Mouse (Mus musculus) kidney, embryonic 14.5 days (tissue): ENCODE data around the gene Il20rb. TPM values are rescaled to one million over a fixed set of nuclear protein-coding genes. Genes with fewer than 3 reads are reported as not detected.

Source experiments
- ATAC-seq: fragments of 200-750 bp; cut with Nextera tagmentation; 2 replicates; pipeline ENCODE4 v1.8.0; 2017; ENCODE audit warnings: moderate number of reproducible peaks, mild to moderate bottlenecking, moderate TSS enrichment, moderate library complexity; ENCODE audit not compliant: low FRiP score, low TSS enrichment
- H3K27ac ChIP-seq: fragments of 300-500 bp; sonication (generic); 2 replicates; pipeline ENCODE4 v1.5.1; 2014; ENCODE audit warnings: low read depth, mild to moderate bottlenecking, low read length, moderate library complexity, mixed read lengths
- H3K27me3 ChIP-seq: fragments of 300-500 bp; sonication (generic); 2 replicates; pipeline ENCODE4 v1.6.1; 2014; ENCODE audit warnings: mild to moderate bottlenecking, low read length; ENCODE audit not compliant: control insufficient read depth, insufficient read depth
- H3K36me3 ChIP-seq: fragments of 300-500 bp; sonication (generic); 2 replicates; pipeline ENCODE4 v1.6.1; 2014; ENCODE audit warnings: low read length, mixed read lengths; ENCODE audit not compliant: control insufficient read depth, insufficient read depth
- H3K4me1 ChIP-seq: fragments of 300-500 bp; sonication (generic); 2 replicates; pipeline ENCODE4 v1.6.1; 2014; ENCODE audit warnings: low read length, mixed read lengths; ENCODE audit not compliant: control insufficient read depth, insufficient read depth
- H3K4me2 ChIP-seq: fragments of 300-500 bp; sonication (generic); replicated peaks from 2 replicates; pipeline ENCODE4 v1.6.1; 2014; ENCODE audit warnings: low read depth, mild to moderate bottlenecking, low read length
- H3K4me3 ChIP-seq: fragments of 300-500 bp; sonication (generic); 2 replicates; pipeline ENCODE4 v1.5.1; 2014; ENCODE audit warnings: mild to moderate bottlenecking, low read length
- H3K9ac ChIP-seq: fragments of 300-500 bp; sonication (generic); 2 replicates; pipeline ENCODE4 v1.6.1; 2014; ENCODE audit warnings: low read depth, mild to moderate bottlenecking, low read length, moderate library complexity
- H3K9me3 ChIP-seq: fragments of 300-500 bp; sonication (generic); 2 replicates; pipeline ENCODE4 v1.6.1; 2016; ENCODE audit warnings: low read length; ENCODE audit not compliant: control insufficient read depth
- WGBS: fragments of 180-500 bp; shearing (Covaris S2); extraction: QIAGEN DNeasy Blood & Tissue Kit; methylation state at CpG from one replicate; pipeline ENCODE4 v1.1.7; 2014; 5-methylcytosine and 5-hydroxymethylcytosine counted together
- polyA plus RNA-seq: library from polyadenylated mRNA; unstranded; fragments of >200 nt; fragmentation: Nextera tagmentation; extraction: Ambion mirVana; gene quantifications from 2 replicates; pipeline ENCODE4 v1.2.1, GENCODE M21; 2014

Gene Il20rb
- polyA plus RNA-seq, 1 experiment from 2014 or later = 1.8 TPM

DNA sequence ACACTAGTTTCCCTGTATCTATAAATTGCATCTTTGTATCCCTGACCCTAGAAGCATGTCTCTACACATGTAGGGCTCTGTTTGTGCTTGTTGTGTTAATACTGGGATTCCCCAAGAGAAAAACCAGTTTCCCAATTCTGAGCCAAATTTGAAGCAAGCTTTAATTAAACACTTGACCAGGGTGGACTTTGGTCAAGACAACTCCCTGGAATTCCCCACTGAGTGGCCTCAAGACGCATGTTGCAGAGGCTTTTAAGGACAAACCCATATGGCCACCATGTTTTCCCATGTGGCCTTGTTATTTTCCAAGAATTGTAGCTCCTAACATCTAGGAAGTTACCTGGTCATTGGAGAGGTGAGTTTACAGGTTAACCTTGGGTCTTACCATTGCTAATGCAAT, 12.5 kb downstream of the Il20rb start:
- Histone ChIP-seq H3K4me2 (no peak overlapping the region), H3K27ac (no peak overlapping the region), H3K27me3 (no peaks in the 10 kb centered on the region), H3K4me1 (no peaks in the 10 kb centered on the region), H3K4me3 (no peak overlapping the region), H3K9ac (no peak overlapping the region), H3K9me3 (peaks cover 4% of the 10 kb centered on the region; the same call in 1 of the 2 replicates), H3K36me3 (no peaks in the 10 kb centered on the region; the same call in 1 of the 2 replicates)
- no peak for ATAC-seq
- 87% methylated on average over 1 of the region's 1 CpGs for WGBS

- Histone ChIP-seq H3K4me1 (no peaks in the 10 kb centered on the region), H3K27me3 (no peaks in the 10 kb centered on the region), H3K9ac (no peak overlapping the region), H3K27ac (no peak overlapping the region), H3K9me3 (peaks cover 4% of the 10 kb centered on the region; the same call in 1 of the 2 replicates), H3K36me3 (no peaks in the 10 kb centered on the region; the same call in 1 of the 2 replicates), H3K4me3 (no peak overlapping the region), H3K4me2 (no peak overlapping the region)
- ATAC-seq = no peak
- 76% methylated on average over 6 of the region's 6 CpGs for WGBS
Measured at GRCm38 (mm10) chr9:100473361-100473760, 13.2 kb downstream of the Il20rb start.

DNA sequence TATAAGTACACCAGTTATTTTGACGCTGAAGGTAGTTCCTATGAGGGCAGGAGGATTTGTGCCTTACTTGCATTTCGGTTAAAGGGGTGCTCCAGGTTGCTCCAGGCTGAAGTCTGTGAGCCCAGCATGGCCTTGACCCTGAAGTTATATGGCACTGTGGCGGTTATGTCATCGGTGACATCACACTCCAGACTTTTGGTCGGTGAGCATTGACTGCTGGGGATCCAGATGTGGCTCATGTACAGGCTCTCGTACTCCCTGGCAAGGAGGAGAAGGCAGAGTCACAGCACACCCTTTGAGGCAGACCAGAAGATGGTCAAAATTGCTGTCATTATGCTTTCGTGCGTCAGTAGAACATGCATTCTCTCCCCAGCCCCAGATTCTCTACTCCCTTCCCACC, 13.7 kb downstream of the Il20rb start:
- no peak overlapping the region for H3K9ac ChIP-seq
- no peaks in the 10 kb centered on the region for H3K4me1 ChIP-seq
- H3K9me3 ChIP-seq = peaks cover 4% of the 10 kb centered on the region; the same call in 1 of the 2 replicates
- 96% methylated on average over 8 of the region's 8 CpGs for WGBS
- no peak for ATAC-seq
- no peak overlapping the region for H3K4me2 ChIP-seq
- H3K36me3 ChIP-seq = no peaks in the 10 kb centered on the region; the same call in 1 of the 2 replicates
- no peaks in the 10 kb centered on the region for H3K27me3 ChIP-seq
- H3K4me3 ChIP-seq = no peak overlapping the region
- no peak overlapping the region for H3K27ac ChIP-seq

GRCm38 (mm10) chr9:100471605-100471953, 15.0 kb downstream of the Il20rb start:
- Histone ChIP-seq H3K36me3 (no peaks in the 10 kb centered on the region; the same call in 1 of the 2 replicates), H3K4me1 (no peaks in the 10 kb centered on the region), H3K27ac (no peak overlapping the region), H3K4me2 (no peak overlapping the region), H3K4me3 (no peak overlapping the region), H3K9ac (no peak overlapping the region), H3K27me3 (no peaks in the 10 kb centered on the region), H3K9me3 (peaks cover 1% of the 10 kb centered on the region; the same call in 1 of the 2 replicates)
- 80% methylated on average over 4 of the region's 4 CpGs for WGBS
- no peak for ATAC-seq

GRCm38 (mm10) chr9:100470936-100471604, 15.5 kb downstream of the Il20rb start:
- H3K27ac ChIP-seq = no peak overlapping the region
- H3K4me2 ChIP-seq = no peak overlapping the region
- no peaks in the 10 kb centered on the region for H3K27me3 ChIP-seq
- no peak overlapping the region for H3K4me3 ChIP-seq
- H3K9me3 ChIP-seq = no peaks in the 10 kb centered on the region
- 60% methylated on average over 8 of the region's 8 CpGs for WGBS
- ATAC-seq = no peak
- no peaks in the 10 kb centered on the region; the same call in 1 of the 2 replicates for H3K36me3 ChIP-seq
- H3K4me1 ChIP-seq = no peaks in the 10 kb centered on the region
- no peak overlapping the region for H3K9ac ChIP-seq

GRCm38 (mm10) chr9:100470228-100470627, 16.4 kb downstream of the Il20rb start:
- Histone ChIP-seq H3K27me3 (no peaks in the 10 kb centered on the region), H3K36me3 (no peaks in the 10 kb centered on the region; the same call in 1 of the 2 replicates), H3K4me3 (no peak overlapping the region), H3K27ac (no peak overlapping the region), H3K4me2 (no peak overlapping the region), H3K4me1 (no peaks in the 10 kb centered on the region), H3K9ac (no peak overlapping the region), H3K9me3 (no peaks in the 10 kb centered on the region)
- WGBS = 88% methylated on average over 1 of the region's 1 CpGs
- no peak for ATAC-seq

DNA sequence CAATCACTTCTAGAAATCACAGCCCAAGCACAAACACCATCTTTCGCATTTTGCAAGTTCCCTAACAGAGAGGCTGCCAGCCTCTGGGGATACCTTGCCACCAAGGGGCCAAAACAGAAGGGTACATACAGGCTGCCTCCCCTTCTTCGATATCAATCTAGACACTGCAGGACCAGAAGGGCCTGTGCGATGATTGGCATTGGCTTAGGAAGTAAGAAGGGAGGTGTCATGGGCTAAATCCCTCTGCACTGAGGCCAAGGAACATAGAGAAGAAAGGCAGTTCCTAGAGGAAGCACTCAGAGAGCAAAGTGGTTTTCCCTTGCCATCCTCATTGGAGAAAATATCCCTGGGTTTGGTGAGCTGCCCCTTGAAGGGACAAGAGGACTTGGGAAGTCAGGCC, 16.9 kb downstream of the Il20rb start:
- H3K36me3 ChIP-seq = no peaks in the 10 kb centered on the region
- no peak overlapping the region for H3K4me3 ChIP-seq
- ATAC-seq = no peak
- no peak overlapping the region for H3K27ac ChIP-seq
- H3K4me1 ChIP-seq = no peaks in the 10 kb centered on the region
- 91% methylated on average over 3 of the region's 3 CpGs for WGBS
- H3K9ac ChIP-seq = no peak overlapping the region
- H3K9me3 ChIP-seq = no peaks in the 10 kb centered on the region
- H3K4me2 ChIP-seq = no peak overlapping the region
- H3K27me3 ChIP-seq = no peaks in the 10 kb centered on the region

- H3K9ac ChIP-seq = no peak overlapping the region
- no peak overlapping the region for H3K4me2 ChIP-seq
- WGBS = 92% methylated on average over 8 of the region's 8 CpGs
- no peak overlapping the region for H3K4me3 ChIP-seq
- ATAC-seq = no peak
- no peaks in the 10 kb centered on the region for H3K27me3 ChIP-seq
- H3K27ac ChIP-seq = no peak overlapping the region
- H3K9me3 ChIP-seq = no peaks in the 10 kb centered on the region
- no peaks in the 10 kb centered on the region for H3K4me1 ChIP-seq
- H3K36me3 ChIP-seq = no peaks in the 10 kb centered on the region
Measured at GRCm38 (mm10) chr9:100468151-100468550, 18.4 kb downstream of the Il20rb start.

GRCm38 (mm10) chr9:100467653-100468052, 18.9 kb downstream of the Il20rb start:
- Histone ChIP-seq H3K4me3 (no peak overlapping the region), H3K9me3 (no peaks in the 10 kb centered on the region), H3K9ac (no peak overlapping the region), H3K4me1 (no peaks in the 10 kb centered on the region), H3K4me2 (no peak overlapping the region), H3K27me3 (no peaks in the 10 kb centered on the region), H3K27ac (no peak overlapping the region), H3K36me3 (no peaks in the 10 kb centered on the region)
- WGBS = 80% methylated on average over 7 of the region's 7 CpGs
- ATAC-seq = no peak
